Mouse (Mus musculus) forebrain, embryonic 15.5 days (tissue): ENCODE results near the gene Hp1bp3. TPM values are rescaled to one million over a fixed set of nuclear protein-coding genes. Genes with fewer than 3 reads are reported as not detected.
A peak's percentile ranks its signal among the peaks of the same experiment; 100 is the strongest.

Experiments
- ATAC-seq: fragments of 200-750 bp; cut with Nextera tagmentation; replicated peaks from 2 replicates; pipeline ENCODE4 v1.8.0; 2017; ENCODE audit warnings: mild to moderate bottlenecking, moderate TSS enrichment, moderate library complexity
- H3K27ac ChIP-seq: fragments of 300-500 bp; sonication (generic); replicated peaks from 2 replicates; pipeline ENCODE4 v1.5.1; 2015; ENCODE audit warnings: mild to moderate bottlenecking, inconsistent platforms
- H3K27me3 ChIP-seq: fragments of 300-500 bp; sonication (generic); 2 replicates; pipeline ENCODE4 v1.6.1; 2015; ENCODE audit warnings: inconsistent platforms
- H3K36me3 ChIP-seq: fragments of 300-500 bp; sonication (generic); 2 replicates; pipeline ENCODE4 v1.6.1; 2015; ENCODE audit warnings: mild to moderate bottlenecking, inconsistent platforms
- H3K4me1 ChIP-seq: fragments of 300-500 bp; sonication (generic); 2 replicates; pipeline ENCODE4 v1.6.1; 2015; ENCODE audit warnings: inconsistent platforms
- H3K4me2 ChIP-seq: fragments of 300-500 bp; sonication (generic); replicated peaks from 2 replicates; pipeline ENCODE4 v1.6.1; 2015; ENCODE audit warnings: mild to moderate bottlenecking, inconsistent platforms
- H3K4me3 ChIP-seq: fragments of 300-500 bp; sonication (generic); 2 replicates; pipeline ENCODE4 v1.5.1; 2015; ENCODE audit warnings: mild to moderate bottlenecking, inconsistent platforms
- H3K9ac ChIP-seq: fragments of 300-500 bp; sonication (generic); replicated peaks from 2 replicates; pipeline ENCODE4 v1.6.1; 2015; ENCODE audit warnings: mild to moderate bottlenecking, inconsistent platforms
- H3K9me3 ChIP-seq: fragments of 300-500 bp; sonication (generic); 2 replicates; pipeline ENCODE4 v1.6.1; 2016; ENCODE audit warnings: inconsistent platforms
- WGBS: fragments of 180-500 bp; shearing (Covaris S2); methylation state at CpG from one replicate; pipeline ENCODE4 v1.1.7; 2015; ENCODE audit warnings: mixed read lengths; 5-methylcytosine and 5-hydroxymethylcytosine counted together
- polyA plus RNA-seq: library from polyadenylated mRNA; unstranded; fragments of >200 nt; fragmentation: Nextera tagmentation; extraction: Ambion mirVana; gene quantifications from 2 replicates; pipeline ENCODE4 v1.2.1, GENCODE M21; 2015

Gene Hp1bp3
- polyA plus RNA-seq, 1 experiment from 2014 or later: 262 TPM

DNA sequence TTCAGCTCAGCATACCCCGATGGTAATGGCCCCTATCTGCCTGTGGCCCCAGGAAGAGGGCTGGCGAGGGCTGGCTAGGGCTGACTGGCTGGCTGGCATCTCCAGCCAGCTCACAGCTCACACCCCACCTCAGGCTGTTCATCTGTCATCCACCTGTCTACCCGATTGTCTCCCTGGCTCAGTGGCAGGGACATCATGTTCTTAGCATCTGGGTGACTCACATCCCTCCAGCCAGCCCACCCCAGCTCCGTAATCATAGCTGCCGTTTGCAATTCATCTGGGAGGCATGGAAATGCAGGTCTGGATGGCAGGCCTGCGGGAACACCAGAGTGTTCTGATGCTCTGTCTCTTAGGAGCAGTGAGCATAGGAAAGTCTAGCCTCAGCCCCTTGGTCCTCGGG lies 62.2 kb downstream of the Hp1bp3 start:
- Histone ChIP-seq H3K27ac (no peak overlapping the region), H3K9ac (no peak overlapping the region), H3K4me1 (no peaks in the 10 kb centered on the region), H3K27me3 (no peaks in the 10 kb centered on the region), H3K9me3 (no peaks in the 10 kb centered on the region), H3K36me3 (no peaks in the 10 kb centered on the region), H3K4me3 (no peak overlapping the region), H3K4me2 (no peak overlapping the region)
- no peak for ATAC-seq
- WGBS: 83% methylated on average over 7 of the region's 7 CpGs

DNA sequence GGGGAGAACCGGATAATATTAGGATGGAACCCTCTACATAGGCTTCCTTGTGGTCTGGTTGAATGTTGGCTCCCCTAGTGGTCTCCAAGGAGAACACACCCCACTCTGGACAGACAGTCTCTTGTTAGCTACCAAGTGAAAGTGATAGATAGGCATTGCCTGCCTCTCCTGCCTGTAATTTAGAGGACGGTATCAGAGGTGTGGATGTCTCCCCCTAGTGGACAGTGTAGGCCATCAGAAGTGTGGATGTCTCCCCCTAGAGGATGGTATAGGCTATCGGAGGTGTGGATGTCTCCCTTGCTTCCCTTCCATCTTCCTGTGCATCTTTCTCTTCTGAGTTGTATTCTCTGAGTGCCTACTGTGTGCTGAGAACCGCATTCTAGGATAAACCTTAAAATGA lies 66.7 kb downstream of the Hp1bp3 start:
- Histone ChIP-seq H3K9me3 (no peaks in the 10 kb centered on the region), H3K27me3 (no peaks in the 10 kb centered on the region), H3K4me3 (no peak overlapping the region), H3K9ac (no peak overlapping the region), H3K4me2 (no peak overlapping the region), H3K27ac (no peak overlapping the region), H3K4me1 (no peaks in the 10 kb centered on the region), H3K36me3 (no peaks in the 10 kb centered on the region)
- ATAC-seq: 0 out of 2 replicates have a peak, but pooled peaks have one; percentile 35
- 23% methylated on average over 4 of the region's 4 CpGs for WGBS

DNA sequence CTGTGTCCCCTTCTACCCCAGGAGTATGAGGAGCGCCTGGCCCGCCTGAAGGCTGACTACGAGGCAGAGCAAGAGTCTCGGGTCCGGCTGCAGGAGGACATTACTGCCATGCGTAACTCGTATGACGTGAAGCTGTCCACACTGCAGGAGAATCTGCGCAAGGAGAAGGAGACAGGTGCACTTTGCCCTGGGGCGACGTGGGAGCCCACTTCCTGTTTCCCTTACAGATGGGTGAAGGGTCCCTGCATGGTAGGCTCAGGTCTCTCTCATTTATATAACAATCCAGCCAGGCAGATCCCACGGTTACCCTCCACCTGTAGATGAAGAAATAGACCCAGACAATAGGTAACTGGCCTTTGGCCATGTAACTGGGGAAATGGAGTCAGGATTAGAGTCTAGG lies 70.3 kb downstream of the Hp1bp3 start:
- WGBS: 89% methylated on average over 12 of the region's 12 CpGs
- H3K4me2 ChIP-seq: no peak overlapping the region
- ATAC-seq: no peak

DNA sequence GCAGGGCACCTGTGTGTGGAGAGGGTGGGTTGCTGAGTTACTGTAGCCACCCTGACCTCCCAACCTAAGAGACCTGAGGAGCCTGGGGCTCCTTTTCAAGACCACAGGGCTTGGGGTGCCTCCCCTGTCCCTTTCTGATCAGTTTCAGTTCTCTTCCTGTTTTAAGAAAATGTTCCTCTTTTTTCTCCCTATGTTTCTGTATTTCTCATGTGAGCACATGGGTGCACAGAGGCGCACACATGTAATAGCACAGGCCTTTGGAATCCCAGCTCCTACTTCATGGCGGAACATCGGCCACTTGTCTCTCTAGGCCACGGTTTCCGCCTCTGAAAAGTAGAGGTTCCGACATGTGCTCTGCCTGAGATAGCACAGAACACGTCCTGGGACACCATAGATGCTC lies 72.6 kb downstream of the Hp1bp3 start:
- no peak for ATAC-seq
- Histone ChIP-seq H3K27me3 (no peaks in the 10 kb centered on the region), H3K4me3 (no peak overlapping the region), H3K36me3 (no peaks in the 10 kb centered on the region), H3K4me1 (peaks cover 5% of the 10 kb centered on the region; the same call in 1 of the 2 replicates), H3K9ac (no peak overlapping the region), H3K9me3 (no peaks in the 10 kb centered on the region), H3K4me2 (no peak overlapping the region), H3K27ac (no peak overlapping the region)
- 91% methylated on average over 7 of the region's 7 CpGs for WGBS

More for the DNA sequence above, 70.3 kb downstream of the Hp1bp3 start:
- no peak overlapping the region for H3K4me3 ChIP-seq
- H3K9ac ChIP-seq: no peak overlapping the region
- H3K36me3 ChIP-seq: no peaks in the 10 kb centered on the region
- H3K27ac ChIP-seq: no peak overlapping the region
- no peaks in the 10 kb centered on the region for H3K4me1 ChIP-seq
- no peaks in the 10 kb centered on the region for H3K27me3 ChIP-seq
- H3K9me3 ChIP-seq: no peaks in the 10 kb centered on the region

DNA sequence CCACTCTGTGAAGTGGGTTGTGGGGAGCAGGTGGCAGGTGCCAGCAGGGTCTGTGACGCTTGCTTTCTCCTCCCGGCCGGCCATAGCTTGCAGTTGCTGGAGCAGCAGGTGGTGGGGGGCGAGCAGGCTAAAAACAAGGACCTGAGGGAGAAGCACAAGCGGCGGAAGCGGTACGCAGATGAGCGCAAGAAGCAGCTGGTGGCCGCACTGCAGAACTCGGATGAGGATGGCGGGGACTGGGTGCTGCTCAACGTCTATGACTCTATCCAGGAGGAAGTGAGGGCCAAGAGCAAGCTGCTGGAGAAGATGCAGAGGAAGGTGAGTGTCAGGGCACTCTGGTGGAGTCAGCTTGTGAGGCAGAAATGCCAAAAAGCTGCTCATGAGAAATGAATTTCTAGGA lies 75.9 kb downstream of the Hp1bp3 start:
- Histone ChIP-seq H3K9ac (no peak overlapping the region), H3K27me3 (no peaks in the 10 kb centered on the region), H3K9me3 (no peaks in the 10 kb centered on the region), H3K4me3 (no peak overlapping the region), H3K27ac (no peak overlapping the region), H3K36me3 (no peaks in the 10 kb centered on the region), H3K4me1 (peaks cover 6% of the 10 kb centered on the region; the same call in 1 of the 2 replicates), H3K4me2 (no peak overlapping the region)
- WGBS: 89% methylated on average over 13 of the region's 13 CpGs
- ATAC-seq: no peak

DNA sequence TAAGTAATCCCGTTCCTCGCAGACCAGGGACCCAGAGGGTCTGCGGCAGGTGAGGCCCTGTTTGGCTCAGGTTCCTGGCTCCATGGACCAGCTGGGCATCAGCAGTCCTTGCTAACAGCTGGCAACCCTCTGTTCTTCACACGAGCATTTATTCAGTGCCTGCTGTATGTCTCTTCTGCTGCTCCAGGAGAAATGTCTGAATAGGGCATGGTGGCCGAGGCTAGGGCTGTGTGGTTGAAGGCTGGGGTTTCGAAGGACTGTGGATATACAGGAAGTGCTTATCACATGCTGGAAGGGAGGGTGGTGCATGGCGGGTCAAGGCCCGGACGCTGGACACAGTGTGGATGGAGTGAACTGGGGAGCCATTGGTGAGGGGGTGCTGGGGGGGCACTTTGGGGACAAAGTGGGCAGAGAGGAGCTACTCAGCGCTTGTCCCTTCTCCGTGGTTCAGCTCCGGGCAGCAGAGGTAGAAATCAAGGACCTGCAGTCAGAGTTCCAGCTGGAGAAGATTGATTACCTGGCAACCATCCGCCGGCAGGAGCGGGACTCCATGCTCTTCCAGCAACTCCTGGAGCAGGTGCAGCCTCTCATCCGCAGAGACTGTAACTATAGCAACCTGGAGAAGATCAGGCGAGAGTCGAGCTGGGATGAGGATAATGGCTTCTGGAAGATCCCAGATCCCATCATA lies 77.3 kb downstream of the Hp1bp3 start:
- ATAC-seq: 0 out of 2 replicates have a peak, but pooled peaks have one; percentile 48
- Histone ChIP-seq H3K27me3 (no peaks in the 10 kb centered on the region), H3K4me1 (peaks cover 6% of the 10 kb centered on the region; the same call in 1 of the 2 replicates), H3K27ac (peak overlapping the region; percentile 73), H3K9me3 (no peaks in the 10 kb centered on the region), H3K4me2 (0 out of 2 replicates have a peak overlapping the region, but pooled peaks have one; percentile 8), H3K4me3 (no peak overlapping the region), H3K36me3 (no peaks in the 10 kb centered on the region), H3K9ac (no peak overlapping the region)
- WGBS: 74% methylated on average over 18 of the region's 18 CpGs

DNA sequence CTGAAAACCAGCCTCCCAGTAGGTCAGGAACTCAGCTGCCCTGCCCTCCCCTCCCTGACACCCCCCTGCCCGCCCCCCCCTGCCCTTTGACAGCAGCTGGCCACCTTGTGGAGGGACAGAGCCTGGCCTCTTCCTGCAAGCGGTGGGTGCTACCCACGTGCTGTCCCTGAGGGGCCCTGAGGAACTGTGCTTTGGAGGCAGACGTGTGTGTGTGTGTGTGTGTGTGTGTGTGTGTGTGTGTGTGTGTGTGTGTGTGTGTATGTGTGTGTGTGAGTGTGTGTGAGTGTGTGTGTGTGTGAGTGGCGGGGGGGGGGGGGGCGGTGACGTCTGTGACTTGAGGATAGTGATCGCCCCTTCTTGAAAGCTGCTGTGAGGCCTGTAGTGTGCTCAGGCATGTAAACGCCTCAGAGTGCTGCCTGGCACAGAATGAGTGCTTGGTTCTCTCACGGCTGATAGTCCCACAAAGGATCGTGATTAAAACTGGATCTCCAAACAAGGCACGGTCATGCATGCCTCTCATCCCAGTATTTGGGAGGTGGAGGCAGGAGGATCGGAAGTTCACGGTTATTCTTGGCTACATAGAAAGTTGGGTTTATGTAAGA lies 78.0 kb downstream of the Hp1bp3 start:
- Histone ChIP-seq H3K4me2 (no peak overlapping the region), H3K36me3 (no peaks in the 10 kb centered on the region), H3K27me3 (no peaks in the 10 kb centered on the region), H3K9me3 (no peaks in the 10 kb centered on the region), H3K4me3 (no peak overlapping the region), H3K9ac (no peak overlapping the region), H3K4me1 (peaks cover 6% of the 10 kb centered on the region; the same call in 1 of the 2 replicates), H3K27ac (peak overlapping the region; percentile 73)
- ATAC-seq: 0 out of 2 replicates have a peak, but pooled peaks have one; percentile 16
- WGBS: 73% methylated on average over 8 of the region's 14 CpGs

Other genes with a start within 250 kb of the Hp1bp3 start
- gene Eif4g3, start 223.3 kb upstream of the Hp1bp3 start, polyA plus RNA-seq: 48.6 and 49.7 TPM in 2 replicates
- gene Sh2d5, start 34.1 kb downstream of the Hp1bp3 start, polyA plus RNA-seq: 5.9 and 6.8 TPM in 2 replicates
- gene Kif17, start 34.1 kb downstream of the Hp1bp3 start, polyA plus RNA-seq: 1.4 and 1.6 TPM in 2 replicates
- gene Ddost, start 88.4 kb downstream of the Hp1bp3 start, polyA plus RNA-seq: 178 and 183 TPM in 2 replicates
- gene Pink1, start 110.0 kb downstream of the Hp1bp3 start, polyA plus RNA-seq: 89.6 and 98.5 TPM in 2 replicates
- gene Cda, start 151.7 kb downstream of the Hp1bp3 start, polyA plus RNA-seq: 1.4 and 2.2 TPM in 2 replicates
- gene Fam43b, start 180.2 kb downstream of the Hp1bp3 start, polyA plus RNA-seq: 4.7 and 7.2 TPM in 2 replicates
- 18.5 and 19.0 TPM in 2 replicates for gene Mul1, start 218.4 kb downstream of the Hp1bp3 start, polyA plus RNA-seq
- 9.7 and 10.7 TPM in 2 replicates for gene Camk2n1, start 238.0 kb downstream of the Hp1bp3 start, polyA plus RNA-seq